Mouse (Mus musculus) embryonic fibroblast, embryonic 13.5 days (primary cell): ENCODE results near the gene Fam221a.
"Not testable (repeated sequence)": the region's sequence is repeated elsewhere in the genome, so short reads cannot be mapped to it uniquely, and the experiment has no call there.

ENCODE experiments used
- CTCF ChIP-seq: IDR thresholded peaks from 2 replicates; pipeline ENCODE4 v1.5.1; 2011; ENCODE audit warnings: mild to moderate bottlenecking, control low read depth, low read length, moderate library complexity, borderline replicate concordance; ENCODE audit not compliant: insufficient read depth
- POLR2A ChIP-seq: IDR thresholded peaks from 2 replicates; pipeline ENCODE4 v1.6.1; 2011; ENCODE audit warnings: low read depth, mild to moderate bottlenecking, control low read depth, low read length, moderate library complexity

DNA sequence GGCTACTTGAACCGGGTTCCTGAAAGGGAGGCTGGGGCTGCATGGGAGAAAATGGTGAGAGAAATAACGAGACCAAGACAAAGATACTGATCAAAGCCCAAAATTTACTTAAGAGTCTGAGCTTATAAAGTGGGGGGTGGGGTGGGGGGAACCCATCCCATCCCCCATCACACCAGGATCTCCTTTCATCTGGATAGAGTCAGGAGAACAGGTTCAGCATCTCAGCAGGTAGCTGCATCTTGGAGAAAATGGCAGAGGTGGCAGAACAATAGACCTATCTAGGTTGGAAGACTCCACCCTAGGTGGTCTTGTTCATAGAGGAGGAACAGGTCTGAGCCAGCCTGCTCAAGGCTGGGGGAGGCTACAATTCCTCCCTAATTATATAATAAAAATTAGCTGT lies 45.4 kb downstream of the Fam221a start:
- TF ChIP-seq CTCF, POLR2A: not testable (repeated sequence)
